Mouse (Mus musculus) bone marrow macrophage, adult 2 months (primary cell): ENCODE measurements around the gene Qsox1. TPM values are rescaled to one million over a fixed set of nuclear protein-coding genes. Genes with fewer than 3 reads are reported as not detected.

Experiments
- H3K27ac ChIP-seq: 2 replicates; pipeline ENCODE4 v1.5.1; 2012; ENCODE audit warnings: low read depth, low read length; ENCODE audit not compliant: insufficient read depth
- H3K4me1 ChIP-seq: 2 replicates; pipeline ENCODE4 v1.6.1; 2012; ENCODE audit warnings: low read length; ENCODE audit not compliant: control insufficient read depth, insufficient read depth
- H3K4me3 ChIP-seq: 2 replicates; pipeline ENCODE4 v1.5.1; 2012; ENCODE audit warnings: mild to moderate bottlenecking, low read length, moderate library complexity; ENCODE audit not compliant: insufficient read depth
- CTCF ChIP-seq: IDR thresholded peaks from 2 replicates; pipeline ENCODE4 v1.5.1; 2012; ENCODE audit warnings: low read depth, mild to moderate bottlenecking, low read length, moderate library complexity
- POLR2A ChIP-seq: IDR thresholded peaks from 2 replicates; pipeline ENCODE4 v1.6.1; 2012; ENCODE audit warnings: mild to moderate bottlenecking, low read depth, low read length, borderline replicate concordance
- polyA plus RNA-seq: library from polyadenylated mRNA; stranded (reverse); fragments of >200 nt; gene quantifications from 2 replicates; pipeline ENCODE4 v1.2.4, GENCODE M21; 2012; ENCODE audit not compliant: missing spikeins, insufficient read depth, insufficient read length

Qsox1 gene
- polyA plus RNA-seq: 15.7 and 20.0 TPM in 2 replicates

DNA sequence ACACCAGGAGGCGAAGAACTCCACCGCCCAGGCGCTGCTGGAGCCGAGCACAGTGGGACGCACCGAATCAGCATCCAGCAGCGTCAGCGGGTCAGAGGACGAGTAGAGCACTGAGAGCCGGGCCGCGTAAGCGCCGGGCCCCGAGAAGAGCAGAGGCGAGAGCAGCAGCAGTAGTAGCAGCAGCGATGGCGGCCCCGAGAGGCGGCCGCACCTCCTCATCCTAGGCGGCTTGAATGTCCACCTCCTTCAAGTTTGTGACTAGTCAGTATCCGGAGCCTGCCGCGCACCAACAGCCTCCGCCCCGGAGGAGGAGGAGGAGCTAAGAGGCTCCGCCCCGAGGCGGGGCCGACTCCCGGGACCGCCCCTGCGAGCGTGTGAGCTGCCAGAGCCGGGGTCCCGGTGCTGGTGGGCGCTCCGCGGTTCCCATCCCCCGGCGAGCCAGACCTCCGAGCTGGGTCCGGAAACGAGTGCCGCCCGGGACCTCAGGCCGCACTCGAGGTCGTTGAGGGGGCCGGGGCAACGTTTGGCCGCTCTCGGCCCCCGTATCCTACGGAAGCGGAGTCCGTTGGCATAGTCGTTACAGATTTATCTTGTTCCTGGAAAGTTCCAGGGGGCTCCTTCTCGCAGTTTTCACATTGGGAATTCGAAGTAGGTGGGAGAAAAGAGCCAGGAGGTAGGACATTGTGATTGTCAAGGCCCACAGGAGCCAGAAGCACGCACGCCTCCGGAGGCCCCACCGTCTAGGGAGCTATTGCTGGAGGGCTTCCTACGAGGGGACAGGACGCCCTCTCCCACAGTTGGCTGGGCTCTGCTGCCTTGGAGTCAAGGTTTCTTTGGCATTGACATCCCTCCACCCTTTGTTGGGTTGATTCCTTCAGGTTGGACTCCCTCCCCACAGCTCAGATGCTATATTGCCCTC, at the start of gene Qsox1:
Qsox1 (minus strand) TSS at position 309 of the 919 bp plus-strand sequence.
- TF ChIP-seq POLR2A (no peak), CTCF (no peak)
- peaks cover 20% of the 10 kb centered on the region for H3K4me1 ChIP-seq
- H3K4me3 ChIP-seq: peak within 1 kb of the TSS; percentile 86
- H3K27ac ChIP-seq: no peak within 1 kb of the TSS

- Histone ChIP-seq H3K4me3 (no peak overlapping the region), H3K27ac (no peak overlapping the region), H3K4me1 (no peaks in the 10 kb centered on the region)
- TF ChIP-seq CTCF: no peak
- no peak for TF ChIP-seq POLR2A
These were observed 42.4 kb upstream of the Qsox1 start for GRCm38 (mm10) chr1:155854926-155855702.

GRCm38 (mm10) chr1:155853009-155853408, 40.3 kb upstream of the Qsox1 start:
- Histone ChIP-seq H3K27ac (no peak overlapping the region), H3K4me3 (no peak overlapping the region), H3K4me1 (no peaks in the 10 kb centered on the region)
- TF ChIP-seq CTCF: no peak
- TF ChIP-seq POLR2A: no peak

- H3K4me3 ChIP-seq: no peak overlapping the region
- no peak for TF ChIP-seq POLR2A
- TF ChIP-seq CTCF: no peak
- no peak overlapping the region for H3K27ac ChIP-seq
These were observed 31.5 kb upstream of the Qsox1 start for GRCm38 (mm10) chr1:155844235-155844634.

DNA sequence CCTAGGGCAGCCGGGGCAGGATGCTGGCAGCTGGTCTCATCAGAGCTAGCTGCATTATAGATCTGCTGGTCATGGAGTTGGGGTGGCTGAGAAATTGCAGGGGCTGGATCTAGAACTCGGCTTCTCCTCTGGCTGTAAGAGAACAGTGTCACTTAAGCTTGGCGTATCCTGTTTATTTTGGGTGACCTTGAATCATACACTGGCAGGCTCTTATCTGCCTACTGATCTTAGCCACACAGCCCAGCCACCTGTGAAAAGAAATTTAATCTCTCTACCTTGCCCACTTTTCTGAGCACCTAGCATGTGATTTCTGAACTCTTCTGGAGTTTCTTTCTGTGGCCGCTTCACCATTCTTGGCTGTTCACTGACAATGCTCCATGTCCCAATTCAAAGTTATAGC, 30.8 kb upstream of the Qsox1 start:
- H3K4me1 ChIP-seq: peaks cover 9% of the 10 kb centered on the region
- TF ChIP-seq POLR2A (no peak), CTCF (no peak)
- H3K27ac ChIP-seq: no peak overlapping the region
- H3K4me3 ChIP-seq: no peak overlapping the region

More at GRCm38 (mm10) chr1:155844235-155844634, 31.5 kb upstream of the Qsox1 start:
- peaks cover 9% of the 10 kb centered on the region for H3K4me1 ChIP-seq

GRCm38 (mm10) chr1:155835667-155836066, 23.0 kb upstream of the Qsox1 start:
- H3K4me3 ChIP-seq: no peak overlapping the region
- H3K4me1 ChIP-seq: peaks cover 4% of the 10 kb centered on the region; the same call in 1 of the 2 replicates
- no peak overlapping the region for H3K27ac ChIP-seq
- TF ChIP-seq CTCF (no peak), POLR2A (no peak)

DNA sequence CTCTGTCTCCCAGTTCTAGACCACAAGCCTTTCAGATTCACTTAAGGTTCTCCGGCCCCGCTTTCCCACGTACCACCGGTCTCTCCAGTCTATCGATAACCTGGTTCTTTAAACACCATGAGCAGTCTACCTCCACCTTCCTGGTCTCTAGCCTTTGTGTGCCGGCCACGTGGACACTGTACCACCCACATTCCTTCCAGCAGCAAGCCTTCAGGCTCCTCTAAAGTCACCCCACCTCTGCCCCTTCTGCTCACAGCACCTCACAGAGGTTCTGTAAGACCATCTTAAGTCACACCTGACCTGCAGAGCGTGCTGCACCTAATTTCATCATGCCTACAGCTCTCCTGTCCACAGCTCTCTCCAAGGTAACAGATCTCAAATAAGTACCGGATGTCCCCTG, 20.9 kb upstream of the Qsox1 start:
- Histone ChIP-seq H3K4me1 (peaks cover 4% of the 10 kb centered on the region; the same call in 1 of the 2 replicates), H3K4me3 (no peak overlapping the region), H3K27ac (no peak overlapping the region)
- no peak for TF ChIP-seq POLR2A
- TF ChIP-seq CTCF: no peak

- Histone ChIP-seq H3K4me3 (no peak overlapping the region), H3K27ac (no peak overlapping the region), H3K4me1 (peaks cover 4% of the 10 kb centered on the region; the same call in 1 of the 2 replicates)
- TF ChIP-seq POLR2A (no peak), CTCF (no peak)
These were observed 19.3 kb upstream of the Qsox1 start for GRCm38 (mm10) chr1:155831958-155832357.

- peaks cover 4% of the 10 kb centered on the region; the same call in 1 of the 2 replicates for H3K4me1 ChIP-seq
- H3K4me3 ChIP-seq: no peak overlapping the region
- H3K27ac ChIP-seq: no peak overlapping the region
- TF ChIP-seq POLR2A: no peak
- no peak for TF ChIP-seq CTCF
These were observed 18.2 kb upstream of the Qsox1 start for GRCm38 (mm10) chr1:155830861-155831260.

DNA sequence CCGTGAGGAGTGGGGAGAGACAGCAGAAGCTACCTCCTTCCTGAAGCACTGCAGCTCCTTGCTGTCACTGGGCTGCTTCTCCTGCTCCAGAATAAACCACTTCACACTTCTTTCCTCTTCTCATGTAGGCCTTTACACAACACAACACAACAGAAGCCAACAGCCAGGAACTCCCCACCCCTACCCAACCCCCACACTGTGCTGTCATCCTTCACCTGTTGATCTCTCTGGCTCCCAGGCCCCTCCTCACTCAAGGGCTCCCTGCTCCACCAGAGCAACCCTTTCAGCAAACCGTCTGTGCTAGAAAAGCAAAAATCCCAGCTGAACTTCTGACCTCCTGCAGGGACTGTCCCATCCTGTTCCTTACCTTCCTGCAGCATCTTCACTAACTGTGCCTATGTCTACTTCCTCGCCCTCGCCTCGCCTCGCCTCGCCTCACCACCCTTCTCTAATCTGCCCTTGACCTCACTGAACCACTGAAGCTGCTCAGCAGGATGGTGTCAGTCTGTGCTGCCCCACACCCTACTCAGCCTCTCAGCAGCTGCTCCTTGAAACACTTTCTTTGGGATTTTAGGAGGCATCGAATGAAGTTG, 15.1 kb upstream of the Qsox1 start:
- TF ChIP-seq CTCF (no peak), POLR2A (no peak)
- Histone ChIP-seq H3K4me3 (no peak overlapping the region), H3K27ac (no peak overlapping the region), H3K4me1 (peaks cover 4% of the 10 kb centered on the region; the same call in 1 of the 2 replicates)
